Mouse (Mus musculus) heart, embryonic 15.5 days (tissue): ENCODE data around the gene Ugt2b35. TPM values are rescaled to one million over a fixed set of nuclear protein-coding genes. Genes with fewer than 3 reads are reported as not detected.
"Not testable (repeated sequence)": the region's sequence is repeated elsewhere in the genome, so short reads cannot be mapped to it uniquely, and the experiment has no call there.

Experiments used
- ATAC-seq: fragments of 200-750 bp; cut with Nextera tagmentation; replicated peaks from 2 replicates; pipeline ENCODE4 v1.8.0; 2017; ENCODE audit warnings: low read depth, moderate TSS enrichment; ENCODE audit not compliant: insufficient number of reproducible peaks, insufficient read depth, low FRiP score
- H3K27ac ChIP-seq: fragments of 300-500 bp; sonication (generic); 2 replicates; pipeline ENCODE4 v1.5.1; 2015; ENCODE audit warnings: mild to moderate bottlenecking, inconsistent platforms
- H3K27me3 ChIP-seq: fragments of 300-500 bp; sonication (generic); 2 replicates; pipeline ENCODE4 v1.6.1; 2015; ENCODE audit warnings: inconsistent platforms
- H3K36me3 ChIP-seq: fragments of 300-500 bp; sonication (generic); 2 replicates; pipeline ENCODE4 v1.6.1; 2015; ENCODE audit warnings: mild to moderate bottlenecking, inconsistent platforms
- H3K4me1 ChIP-seq: fragments of 300-500 bp; sonication (generic); replicated peaks from 2 replicates; pipeline ENCODE4 v1.6.1; 2015; ENCODE audit warnings: inconsistent platforms
- H3K4me2 ChIP-seq: fragments of 300-500 bp; sonication (generic); 2 replicates; pipeline ENCODE4 v1.6.1; 2015; ENCODE audit warnings: inconsistent platforms, mild to moderate bottlenecking, moderate library complexity
- H3K4me3 ChIP-seq: fragments of 300-500 bp; sonication (generic); 2 replicates; pipeline ENCODE4 v1.5.1; 2015; ENCODE audit warnings: mild to moderate bottlenecking, inconsistent platforms
- H3K9ac ChIP-seq: fragments of 300-500 bp; sonication (generic); 2 replicates; pipeline ENCODE4 v1.6.1; 2015; ENCODE audit warnings: mild to moderate bottlenecking, inconsistent platforms
- H3K9me3 ChIP-seq: fragments of 300-500 bp; sonication (generic); replicated peaks from 2 replicates; pipeline ENCODE4 v1.6.1; 2016; ENCODE audit warnings: inconsistent platforms
- WGBS: fragments of 180-500 bp; shearing (Covaris S2); methylation state at CpG from one replicate; pipeline ENCODE4 v1.1.7; 2015; ENCODE audit warnings: mixed read lengths; 5-methylcytosine and 5-hydroxymethylcytosine counted together
- polyA plus RNA-seq: library from polyadenylated mRNA; unstranded; fragments of >200 nt; fragmentation: Nextera tagmentation; extraction: Ambion mirVana; gene quantifications from 2 replicates; pipeline ENCODE4 v1.2.1, GENCODE M21; 2015

The Ugt2b35 gene
- not detected in 2 replicates for polyA plus RNA-seq

DNA sequence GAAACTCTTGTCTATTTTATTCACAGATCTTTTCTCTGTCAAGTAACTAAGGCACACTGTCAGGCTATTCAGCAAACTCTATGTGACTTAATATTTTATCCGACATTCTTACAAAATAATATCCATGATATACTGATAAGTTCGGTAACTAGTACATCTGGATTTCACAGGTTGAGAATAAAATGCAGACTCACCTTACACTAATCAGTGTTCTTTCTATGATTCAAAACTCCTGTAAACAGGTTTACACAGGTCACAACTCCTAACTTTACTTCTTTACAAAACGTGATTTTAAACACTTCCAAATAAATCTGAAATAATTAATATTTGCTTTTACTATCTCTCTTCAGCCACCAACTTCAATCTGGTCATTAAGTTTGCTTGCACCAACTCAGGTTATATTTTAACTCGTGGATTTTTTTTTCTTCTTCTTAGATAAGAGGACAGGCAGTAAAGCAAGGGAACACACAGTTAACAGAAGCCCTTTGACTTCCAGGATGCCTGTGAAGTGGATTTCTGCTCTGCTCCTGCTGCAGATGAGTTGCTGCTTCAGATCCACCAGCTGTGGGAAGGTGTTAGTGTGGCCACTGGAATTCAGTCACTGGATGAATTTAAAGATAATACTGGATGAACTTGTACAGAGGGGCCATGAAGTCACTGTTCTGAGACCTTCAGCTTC lies at the start of gene Ugt2b35:
Gene Ugt2b35 (plus strand): TSS at position 466 of the 679 bp plus-strand sequence.
- no peak within 1 kb of the TSS for H3K4me2 ChIP-seq
- 55% methylated on average over 4 of the region's 4 CpGs for WGBS
- no peaks in the 10 kb centered on the region for H3K4me1 ChIP-seq
- no peak within 1 kb of the TSS for H3K9ac ChIP-seq
- no peak within 1 kb of the TSS for H3K4me3 ChIP-seq
- H3K9me3 ChIP-seq: no peaks in the 10 kb centered on the region
- H3K27ac ChIP-seq: no peak within 1 kb of the TSS
- no peaks in the 10 kb centered on the region for H3K36me3 ChIP-seq
- no peak for ATAC-seq
- H3K27me3 ChIP-seq: no peaks in the 10 kb centered on the region

GRCm38 (mm10) chr5:86960504-86960903 lies 40.2 kb upstream of the Ugt2b35 start:
- H3K27me3 ChIP-seq: no peaks in the 10 kb centered on the region
- H3K9ac ChIP-seq: no peak overlapping the region
- no peaks in the 10 kb centered on the region for H3K9me3 ChIP-seq
- H3K4me3 ChIP-seq: no peak overlapping the region
- H3K4me2 ChIP-seq: no peak overlapping the region
- H3K27ac ChIP-seq: no peak overlapping the region
- ATAC-seq: no peak
- WGBS: 77% methylated on average over 3 of the region's 3 CpGs
- H3K4me1 ChIP-seq: no peaks in the 10 kb centered on the region
- no peaks in the 10 kb centered on the region for H3K36me3 ChIP-seq

GRCm38 (mm10) chr5:86961587-86962358 lies 38.9 kb upstream of the Ugt2b35 start:
- H3K9ac ChIP-seq: no peak overlapping the region
- WGBS: 61% methylated on average over 3 of the region's 3 CpGs
- no peak for ATAC-seq

DNA sequence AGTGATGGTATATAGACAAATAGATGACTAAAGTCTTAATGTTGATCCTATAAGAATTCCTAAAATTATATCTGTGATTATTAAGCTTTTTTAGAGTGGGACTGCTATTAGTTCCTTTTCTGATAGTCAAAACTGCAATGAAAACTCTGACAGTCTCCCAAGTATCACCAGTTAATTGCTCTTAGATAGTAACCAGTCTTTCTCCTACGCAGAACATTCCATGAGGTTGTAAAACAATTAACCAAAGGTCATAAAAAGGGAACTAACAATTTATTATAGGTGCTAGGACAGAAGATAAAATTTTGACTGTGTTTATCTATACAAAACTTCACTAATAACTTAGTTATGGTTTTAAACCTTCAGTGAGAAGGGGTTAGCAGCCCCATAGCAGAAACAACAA lies 37.8 kb upstream of the Ugt2b35 start:
- not testable (repeated sequence) for H3K27ac ChIP-seq, H3K4me3 ChIP-seq, H3K27me3 ChIP-seq, H3K9ac ChIP-seq, H3K4me2 ChIP-seq, H3K36me3 ChIP-seq, H3K4me1 ChIP-seq, ATAC-seq, H3K9me3 ChIP-seq
- WGBS: 71% methylated on average over 1 of the region's 1 CpGs

More at GRCm38 (mm10) chr5:86961587-86962358, 38.9 kb upstream of the Ugt2b35 start:
- H3K4me3 ChIP-seq: no peak overlapping the region
- no peak overlapping the region for H3K4me2 ChIP-seq
- H3K4me1 ChIP-seq: no peaks in the 10 kb centered on the region
- H3K27me3 ChIP-seq: no peaks in the 10 kb centered on the region
- H3K36me3 ChIP-seq: no peaks in the 10 kb centered on the region
- no peak overlapping the region for H3K27ac ChIP-seq
- no peaks in the 10 kb centered on the region for H3K9me3 ChIP-seq

GRCm38 (mm10) chr5:86967271-86967670 lies 33.4 kb upstream of the Ugt2b35 start:
- not testable (repeated sequence) for H3K4me3 ChIP-seq, H3K4me2 ChIP-seq, H3K27me3 ChIP-seq, H3K9me3 ChIP-seq, H3K4me1 ChIP-seq, H3K9ac ChIP-seq, H3K36me3 ChIP-seq, ATAC-seq, H3K27ac ChIP-seq
- 83% methylated on average over 5 of the region's 5 CpGs for WGBS

- H3K4me3 ChIP-seq: no peak overlapping the region
- no peak overlapping the region for H3K4me2 ChIP-seq
- 51% methylated on average over 6 of the region's 6 CpGs for WGBS
- no peak for ATAC-seq
- no peaks in the 10 kb centered on the region for H3K27me3 ChIP-seq
- H3K27ac ChIP-seq: no peak overlapping the region
- no peaks in the 10 kb centered on the region for H3K4me1 ChIP-seq
- no peaks in the 10 kb centered on the region for H3K36me3 ChIP-seq
- no peak overlapping the region for H3K9ac ChIP-seq
- no peaks in the 10 kb centered on the region for H3K9me3 ChIP-seq
These were observed 4.1 kb downstream of the Ugt2b35 start for GRCm38 (mm10) chr5:87004735-87005134.

DNA sequence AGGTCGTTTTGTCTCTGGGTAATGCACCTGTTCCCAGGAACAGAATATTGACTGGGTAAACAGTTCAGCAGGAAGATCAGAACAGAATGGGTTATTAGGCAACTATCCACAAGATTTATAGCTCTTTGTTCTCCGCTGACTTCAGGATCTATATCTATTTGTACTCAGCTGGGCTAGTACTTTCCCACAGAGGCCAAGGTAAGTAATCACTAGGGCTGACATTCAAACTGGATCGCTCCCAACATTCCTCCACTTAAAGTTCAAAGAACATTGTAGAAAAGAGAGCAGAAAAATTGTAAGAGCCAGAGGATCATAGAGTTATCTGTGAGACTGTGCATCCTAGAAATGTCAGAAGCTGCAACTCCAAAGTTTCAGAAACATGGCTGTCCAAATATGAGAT lies 14.8 kb downstream of the Ugt2b35 start:
- no peak overlapping the region for H3K4me2 ChIP-seq
- H3K9ac ChIP-seq: no peak overlapping the region
- WGBS: 67% methylated on average over 3 of the region's 3 CpGs
- no peaks in the 10 kb centered on the region for H3K9me3 ChIP-seq
- ATAC-seq: no peak
- no peaks in the 10 kb centered on the region for H3K27me3 ChIP-seq
- H3K4me1 ChIP-seq: no peaks in the 10 kb centered on the region
- H3K27ac ChIP-seq: no peak overlapping the region
- H3K4me3 ChIP-seq: no peak overlapping the region
- H3K36me3 ChIP-seq: no peaks in the 10 kb centered on the region

DNA sequence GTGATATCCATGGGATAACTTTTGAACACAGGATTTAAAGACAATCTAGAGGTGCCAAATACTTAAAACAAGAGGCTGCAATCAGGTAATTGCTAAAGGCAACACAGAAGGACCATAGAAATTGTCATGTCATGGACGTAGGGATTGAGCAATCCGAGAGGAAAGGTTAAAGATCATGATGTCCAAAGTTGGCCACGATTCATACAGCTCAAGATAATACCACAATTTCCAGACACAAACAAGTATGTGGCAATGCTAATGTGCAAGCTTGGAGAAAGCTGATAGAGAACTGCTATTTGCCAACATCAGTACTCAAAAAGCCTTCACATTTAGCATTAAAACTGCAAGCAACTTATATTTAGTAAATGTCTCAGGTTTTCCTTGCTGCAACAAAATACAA lies 26.7 kb downstream of the Ugt2b35 start:
- 63% methylated on average over 3 of the region's 3 CpGs for WGBS
- Histone ChIP-seq H3K4me1 (no peaks in the 10 kb centered on the region), H3K4me3 (no peak overlapping the region), H3K27me3 (no peaks in the 10 kb centered on the region), H3K9ac (no peak overlapping the region), H3K4me2 (no peak overlapping the region), H3K36me3 (no peaks in the 10 kb centered on the region), H3K9me3 (no peaks in the 10 kb centered on the region), H3K27ac (no peak overlapping the region)
- ATAC-seq: no peak

DNA sequence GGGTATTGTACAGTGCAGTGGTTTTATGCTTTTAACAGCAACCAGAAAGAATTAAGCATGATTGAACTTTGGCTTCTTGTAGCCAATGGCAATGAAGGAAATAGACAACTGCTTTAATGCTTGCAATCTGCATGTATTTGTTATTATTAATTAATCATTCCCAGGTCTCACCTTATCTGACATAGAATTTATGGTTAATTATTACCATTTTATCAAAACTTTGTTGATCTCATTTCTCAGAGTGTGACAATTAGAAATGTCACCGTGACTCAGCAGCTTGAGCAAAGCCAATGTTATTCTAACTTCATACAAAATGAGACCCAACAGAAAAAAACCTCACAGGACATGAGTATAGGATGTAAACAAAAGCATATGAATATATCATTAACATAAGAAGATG lies 30.0 kb downstream of the Ugt2b35 start:
- H3K9me3 ChIP-seq: no peaks in the 10 kb centered on the region
- no peak for ATAC-seq
- no peak overlapping the region for H3K9ac ChIP-seq
- no peaks in the 10 kb centered on the region for H3K4me1 ChIP-seq
- no peak overlapping the region for H3K4me3 ChIP-seq
- H3K27ac ChIP-seq: no peak overlapping the region
- H3K36me3 ChIP-seq: no peaks in the 10 kb centered on the region
- WGBS: 83% methylated on average over 1 of the region's 1 CpGs
- no peak overlapping the region for H3K4me2 ChIP-seq
- H3K27me3 ChIP-seq: no peaks in the 10 kb centered on the region

Other genes with a start within 250 kb of the Ugt2b35 start
- 23.2 and 23.8 TPM in 2 replicates for gene Ythdc1, start 196.6 kb upstream of the Ugt2b35 start, polyA plus RNA-seq
- gene Ugt2b34, start 93.9 kb upstream of the Ugt2b35 start, polyA plus RNA-seq: 0.05 and 0.47 TPM in 2 replicates
- gene Ugt2b1, start 74.3 kb upstream of the Ugt2b35 start, polyA plus RNA-seq: not detected in 2 replicates
- gene Ugt2b36, start 91.7 kb downstream of the Ugt2b35 start, polyA plus RNA-seq: 0.10 and 0.22 TPM in 2 replicates
- gene Ugt2b5, start 139.5 kb downstream of the Ugt2b35 start, polyA plus RNA-seq: 0.10 TPM in 1 of 2 replicates, not detected in the other